Mouse (Mus musculus): ENCODE data around the gene Ryr3. TPM values are rescaled to one million over a fixed set of nuclear protein-coding genes. Genes with fewer than 3 reads are reported as not detected.

The Ryr3 gene
- total and polyA plus RNA-seq, 3 experiments = 0.33 TPM; not detected in 2

DNA sequence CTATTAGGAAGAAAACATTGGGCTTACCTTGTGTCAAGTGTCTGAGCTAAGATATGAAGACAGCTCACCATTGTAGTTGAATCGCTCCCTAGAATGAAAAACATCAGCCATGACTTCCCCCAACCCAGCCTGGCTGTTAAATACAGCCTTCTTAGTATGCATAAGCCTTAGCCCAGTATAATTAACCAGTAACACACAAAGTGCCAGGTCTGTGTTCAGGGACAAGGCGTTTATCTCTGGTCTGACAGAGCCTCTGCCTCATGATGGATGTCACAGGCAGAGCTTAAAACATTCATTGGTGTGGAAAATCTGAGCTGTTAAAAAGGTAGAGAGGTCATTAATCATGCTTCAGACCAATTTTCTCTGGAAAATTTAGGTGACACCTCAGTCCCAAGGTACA, 484.0 kb downstream of the Ryr3 start:
- ATAC-seq (ENCODE audit: extremely low read depth, insufficient number of reproducible peaks, low FRiP score, poor library complexity, severe bottlenecking) = no peak
- TF ChIP-seq TAL1 (conservative IDR thresholded peaks at IDR 0.05; ENCODE audit: low read depth, low read length) (no peak), POLR2AphosphoS5 (IDR thresholded peaks at IDR 0.05; ENCODE audit: insufficient replicate concordance, low read depth, low read length) (no peak), GATA1 (IDR thresholded peaks at IDR 0.05; ENCODE audit: borderline replicate concordance, low read length) (no peak), GATA2 (IDR thresholded peaks at IDR 0.05; ENCODE audit: borderline replicate concordance, low read depth, low read length) (no peak), CTCF (IDR thresholded peaks at IDR 0.05; ENCODE audit: low read depth, low read length) (no peak)
- H3K9me3 ChIP-seq (replicated peaks) = no peaks in the 10 kb centered on the region

DNA sequence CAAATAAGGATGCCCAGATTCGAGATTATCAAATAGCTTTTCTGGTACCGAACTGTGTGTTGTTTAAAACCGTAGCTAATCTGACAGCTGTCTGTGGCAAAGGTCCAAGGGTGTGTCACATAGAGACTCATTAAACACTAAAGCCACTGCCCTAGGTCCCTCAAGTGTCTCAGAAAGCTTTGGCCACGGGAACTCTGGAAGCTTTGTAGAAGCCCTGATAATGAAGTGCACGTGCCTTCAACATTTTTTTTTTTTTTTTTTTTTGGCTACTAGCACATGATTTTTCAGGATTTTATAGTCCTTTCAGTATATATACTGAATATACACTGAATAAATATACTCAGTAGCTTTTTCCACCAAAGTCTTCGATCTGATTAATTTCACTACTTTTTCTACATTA, 489.1 kb downstream of the Ryr3 start:
- no peaks in the 10 kb centered on the region for H3K4me1 ChIP-seq (ENCODE audit: insufficient read depth, low read depth, low read length)
- TF ChIP-seq CTCF (IDR thresholded peaks at IDR 0.05; ENCODE audit: low read depth, low read length) = no peak
- TF ChIP-seq GATA2 (IDR thresholded peaks at IDR 0.05; ENCODE audit: borderline replicate concordance, low read depth, low read length) = no peak
- TF ChIP-seq POLR2AphosphoS5 (IDR thresholded peaks at IDR 0.05; ENCODE audit: insufficient replicate concordance, low read depth, low read length) = no peak
- TF ChIP-seq TAL1 (conservative IDR thresholded peaks at IDR 0.05; ENCODE audit: low read depth, low read length) = no peak
- no peak for TF ChIP-seq GATA1 (IDR thresholded peaks at IDR 0.05; ENCODE audit: borderline replicate concordance, low read length)
- no peaks in the 10 kb centered on the region for H3K36me3 ChIP-seq (replicated peaks)
- DNase-seq (ENCODE audit: low spot score) (no peak), ATAC-seq (ENCODE audit: extremely low read depth, insufficient number of reproducible peaks, low FRiP score, poor library complexity, severe bottlenecking) (no peak)
- no peak overlapping the region for H3K4me3 ChIP-seq (ENCODE audit: low read depth, low read length)
- H3K9me3 ChIP-seq (replicated peaks) = no peaks in the 10 kb centered on the region
- H3K27me3 ChIP-seq (ENCODE audit: insufficient read depth, low read length) = peaks cover 4% of the 10 kb centered on the region; the same call in 1 of the 2 replicates

More for the DNA sequence above, 484.0 kb downstream of the Ryr3 start:
- Histone ChIP-seq H3K4me3 (ENCODE audit: low read depth, low read length) (no peak overlapping the region), H3K4me1 (ENCODE audit: insufficient read depth, low read depth, low read length) (no peaks in the 10 kb centered on the region), H3K36me3 (replicated peaks) (no peaks in the 10 kb centered on the region), H3K27me3 (ENCODE audit: insufficient read depth, low read length) (no peaks in the 10 kb centered on the region)
- no peak for DNase-seq (ENCODE audit: low spot score)

DNA sequence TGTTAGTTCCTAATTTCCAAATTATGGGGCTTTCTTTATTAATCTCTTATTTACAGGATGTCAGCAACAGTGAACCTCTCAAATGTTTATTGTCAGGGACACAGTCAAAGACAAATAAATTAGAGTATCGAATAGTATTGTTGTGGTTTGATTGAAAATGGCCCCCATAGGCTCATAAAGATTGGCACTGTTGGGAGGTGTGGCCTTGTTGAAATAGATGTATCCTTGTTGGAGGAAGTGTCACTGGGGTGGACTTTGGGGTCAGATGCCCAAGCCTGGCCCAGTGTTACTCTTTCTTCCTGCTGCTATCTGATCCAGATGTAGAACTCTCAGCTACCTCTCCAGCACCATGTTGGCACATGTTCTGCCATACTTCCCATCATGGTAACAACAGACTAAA, 495.7 kb downstream of the Ryr3 start:
- H3K27me3 ChIP-seq (ENCODE audit: insufficient read depth, low read length) = peaks cover 4% of the 10 kb centered on the region; the same call in 1 of the 2 replicates
- no peak for TF ChIP-seq POLR2AphosphoS5 (IDR thresholded peaks at IDR 0.05; ENCODE audit: insufficient replicate concordance, low read depth, low read length)
- TF ChIP-seq GATA1 (IDR thresholded peaks at IDR 0.05; ENCODE audit: borderline replicate concordance, low read length) = no peak
- no peak for TF ChIP-seq GATA2 (IDR thresholded peaks at IDR 0.05; ENCODE audit: borderline replicate concordance, low read depth, low read length)
- TF ChIP-seq CTCF (IDR thresholded peaks at IDR 0.05; ENCODE audit: low read depth, low read length) = no peak
- TF ChIP-seq TAL1 (conservative IDR thresholded peaks at IDR 0.05; ENCODE audit: low read depth, low read length) = no peak
- H3K4me3 ChIP-seq (ENCODE audit: low read depth, low read length) = no peak overlapping the region
- no peaks in the 10 kb centered on the region for H3K9me3 ChIP-seq (replicated peaks)
- no peaks in the 10 kb centered on the region for H3K4me1 ChIP-seq (ENCODE audit: insufficient read depth, low read depth, low read length)
- no peaks in the 10 kb centered on the region for H3K36me3 ChIP-seq (replicated peaks)
- DNase-seq (ENCODE audit: low spot score) = no peak
- no peak for ATAC-seq (ENCODE audit: extremely low read depth, insufficient number of reproducible peaks, low FRiP score, poor library complexity, severe bottlenecking)

DNA sequence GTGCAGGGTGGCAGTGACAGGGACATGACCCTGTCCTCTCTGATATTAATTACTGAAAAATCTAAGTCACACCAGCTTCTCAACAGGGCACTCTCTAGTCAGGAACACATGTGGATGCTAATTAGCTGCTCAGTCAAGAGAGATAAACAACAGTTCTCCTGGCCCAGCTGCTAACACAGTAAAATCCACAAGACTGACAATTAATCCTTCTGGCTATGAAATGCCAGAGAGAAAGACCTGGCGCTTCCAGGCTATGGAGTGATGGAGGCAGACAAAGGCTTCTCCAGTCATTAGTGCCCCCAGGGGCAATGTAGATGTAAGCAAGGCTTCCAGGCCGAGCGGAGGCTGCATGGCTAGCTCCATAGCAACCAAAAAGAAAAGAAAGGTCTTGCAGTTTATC, 496.2 kb downstream of the Ryr3 start:
- peaks cover 4% of the 10 kb centered on the region; the same call in 1 of the 2 replicates for H3K27me3 ChIP-seq (ENCODE audit: insufficient read depth, low read length)
- no peak for TF ChIP-seq GATA2 (IDR thresholded peaks at IDR 0.05; ENCODE audit: borderline replicate concordance, low read depth, low read length)
- TF ChIP-seq GATA1 (IDR thresholded peaks at IDR 0.05; ENCODE audit: borderline replicate concordance, low read length) = no peak
- TF ChIP-seq TAL1 (conservative IDR thresholded peaks at IDR 0.05; ENCODE audit: low read depth, low read length) = no peak
- no peak for TF ChIP-seq POLR2AphosphoS5 (IDR thresholded peaks at IDR 0.05; ENCODE audit: insufficient replicate concordance, low read depth, low read length)
- no peak for TF ChIP-seq CTCF (IDR thresholded peaks at IDR 0.05; ENCODE audit: low read depth, low read length)

DNA sequence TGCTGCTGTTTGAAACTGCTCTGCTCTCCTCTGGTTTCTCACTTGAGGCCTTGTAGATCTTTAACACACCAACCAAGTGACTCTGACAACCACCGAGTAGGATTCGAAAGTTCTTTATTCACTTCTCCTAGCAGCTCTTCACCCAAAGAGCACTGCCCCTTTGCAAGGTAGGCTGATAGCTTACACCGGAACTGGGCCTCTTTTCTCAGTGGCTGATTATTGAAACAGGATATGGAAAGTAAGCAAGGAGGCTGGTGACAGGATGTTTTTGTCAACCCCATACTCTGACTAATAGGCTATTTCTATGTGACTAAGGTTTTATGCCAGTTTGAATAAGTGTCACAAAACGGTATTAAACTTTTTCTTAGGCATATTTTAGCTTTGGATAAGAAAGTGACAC, 502.2 kb downstream of the Ryr3 start:
- Histone ChIP-seq H3K36me3 (replicated peaks) (no peaks in the 10 kb centered on the region), H3K9me3 (replicated peaks) (no peaks in the 10 kb centered on the region), H3K27me3 (ENCODE audit: insufficient read depth, low read length) (no peaks in the 10 kb centered on the region; the same call in none of the 2 replicates), H3K4me1 (ENCODE audit: insufficient read depth, low read depth, low read length) (no peaks in the 10 kb centered on the region), H3K4me3 (ENCODE audit: low read depth, low read length) (no peak overlapping the region)
- ATAC-seq (ENCODE audit: extremely low read depth, insufficient number of reproducible peaks, low FRiP score, poor library complexity, severe bottlenecking) (no peak), DNase-seq (ENCODE audit: low spot score) (no peak)
- TF ChIP-seq CTCF (IDR thresholded peaks at IDR 0.05; ENCODE audit: low read depth, low read length) = no peak
- TF ChIP-seq GATA2 (IDR thresholded peaks at IDR 0.05; ENCODE audit: borderline replicate concordance, low read depth, low read length) = no peak
- TF ChIP-seq GATA1 (IDR thresholded peaks at IDR 0.05; ENCODE audit: borderline replicate concordance, low read length) = no peak
- no peak for TF ChIP-seq TAL1 (conservative IDR thresholded peaks at IDR 0.05; ENCODE audit: low read depth, low read length)
- no peak for TF ChIP-seq POLR2AphosphoS5 (IDR thresholded peaks at IDR 0.05; ENCODE audit: insufficient replicate concordance, low read depth, low read length)

More for the DNA sequence above, 496.2 kb downstream of the Ryr3 start:
- Histone ChIP-seq H3K4me3 (ENCODE audit: low read depth, low read length) (no peak overlapping the region), H3K9me3 (replicated peaks) (no peaks in the 10 kb centered on the region), H3K4me1 (ENCODE audit: insufficient read depth, low read depth, low read length) (no peaks in the 10 kb centered on the region), H3K36me3 (replicated peaks) (no peaks in the 10 kb centered on the region)
- no peak for ATAC-seq (ENCODE audit: extremely low read depth, insufficient number of reproducible peaks, low FRiP score, poor library complexity, severe bottlenecking)
- no peak for DNase-seq (ENCODE audit: low spot score)

DNA sequence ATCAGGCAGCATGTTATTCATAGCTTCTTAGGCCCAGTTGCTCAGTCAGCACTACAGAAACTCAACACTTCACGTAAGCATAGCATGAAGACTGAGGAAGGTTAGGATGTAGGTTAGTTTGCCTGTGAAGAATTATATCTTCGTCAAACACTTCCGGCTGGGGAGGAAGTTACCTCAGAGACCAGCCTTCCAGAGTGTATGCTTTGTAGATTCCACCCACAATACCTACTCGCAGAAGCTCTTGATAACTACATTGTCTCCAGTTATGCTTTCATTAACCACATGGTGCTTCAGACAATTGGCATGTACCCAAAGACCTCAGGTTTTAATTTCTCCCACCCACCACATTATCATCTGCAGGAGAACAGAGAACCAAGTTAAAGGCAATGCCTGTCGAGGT, 535.1 kb downstream of the Ryr3 start:
- TF ChIP-seq CTCF (IDR thresholded peaks at IDR 0.05; ENCODE audit: low read depth, low read length) (no peak), GATA2 (IDR thresholded peaks at IDR 0.05; ENCODE audit: borderline replicate concordance, low read depth, low read length) (no peak), TAL1 (conservative IDR thresholded peaks at IDR 0.05; ENCODE audit: low read depth, low read length) (no peak), POLR2AphosphoS5 (IDR thresholded peaks at IDR 0.05; ENCODE audit: insufficient replicate concordance, low read depth, low read length) (no peak), GATA1 (IDR thresholded peaks at IDR 0.05; ENCODE audit: borderline replicate concordance, low read length) (no peak)
- Histone ChIP-seq H3K4me1 (ENCODE audit: insufficient read depth, low read depth, low read length) (no peaks in the 10 kb centered on the region), H3K27me3 (ENCODE audit: insufficient read depth, low read length) (peaks cover 2% of the 10 kb centered on the region), H3K4me3 (ENCODE audit: low read depth, low read length) (no peak overlapping the region), H3K36me3 (replicated peaks) (no peaks in the 10 kb centered on the region), H3K9me3 (replicated peaks) (no peaks in the 10 kb centered on the region)
- ATAC-seq (ENCODE audit: extremely low read depth, insufficient number of reproducible peaks, low FRiP score, poor library complexity, severe bottlenecking) (no peak), DNase-seq (ENCODE audit: low spot score) (no peak)

Measured in G1E (cell line).